In genomic region chr12:85614090-85614489, GRCm38 (mm10) we compare ENCODE assay signal across 23 mouse cellular contexts. TPM values are rescaled to one million over a fixed set of nuclear protein-coding genes. Genes with fewer than 3 reads are reported as not detected.
DNase-seq lines count a peak whose midpoint lies in the region; TF ChIP-seq lines count a peak whose summit lies in the region.
"Had no signal": no experiment of that assay in that cellular context is flagged by ENCODE, and none has a peak within 500 bp of the region (broad histone marks: within the 10 kb centered on the region; RNA-seq: fewer than 3 reads in every experiment).

No protein-coding gene starts in this region.

- H3K27me3 ChIP-seq in hindbrain, embryonic 10.5 days (ENCODE audit: insufficient read depth, poor library complexity, severe bottlenecking), result no peaks in the 10 kb centered on the region
- H3K27me3 ChIP-seq: heart, embryonic 13.5 days; hindbrain, embryonic 12.5 days; kidney, embryonic 15.5 days; liver, embryonic 15.5 days had no signal

- DNase-seq in layer of hippocampus, adult 2 months (ENCODE audit: low spot score in 2 of 2), result no peak
- no peak for DNase-seq in layer of hippocampus, adult 18-20 months (ENCODE audit: low spot score in 2 of 2)
- peak; percentile 38 for DNase-seq in right cerebral cortex, adult 18-20 months
- no peak for DNase-seq in right cerebral cortex, postnatal 25 days
- DNase-seq in urinary bladder, adult 2 months (ENCODE audit: low spot score), result no peak
- DNase-seq in hindbrain, embryonic 10.5 days (ENCODE audit: low spot score), result no peak
- DNase-seq: adrenal gland, postnatal 14 days; B cell, adult 2 months; cerebellum, adult 11 months; cerebellum, adult 9-11 months; gastrocnemius, postnatal 25 days; heart, adult 18-20 months; heart, postnatal 14 days; kidney, postnatal 4 days; liver had no signal

- H3K27ac ChIP-seq in layer of hippocampus, adult 2 months, result 0 out of 2 replicates have a peak overlapping the region, but pooled peaks have one; percentile 9
- peak overlapping the region; percentile 40; the same call in 1 of the 2 replicates for H3K27ac ChIP-seq in cortical plate, adult 2 months (ENCODE audit: insufficient read depth, low read length)
- no peak overlapping the region for H3K27ac ChIP-seq in hindbrain, embryonic 10.5 days
- H3K27ac ChIP-seq: embryonic facial prominence, embryonic 10.5 days; heart, embryonic 13.5 days; hindbrain, embryonic 12.5 days; kidney, embryonic 15.5 days; limb, embryonic 10.5 days; liver, embryonic 15.5 days; stomach, postnatal 0 days had no signal

- no peaks in the 10 kb centered on the region for H3K9me3 ChIP-seq in hindbrain, embryonic 10.5 days
- H3K9me3 ChIP-seq: embryonic facial prominence, embryonic 10.5 days; heart, embryonic 13.5 days; hindbrain, embryonic 12.5 days; kidney, embryonic 15.5 days; limb, embryonic 10.5 days; liver, embryonic 15.5 days had no signal

- H3K36me3 ChIP-seq in hindbrain, embryonic 10.5 days, result peaks cover 12% of the 10 kb centered on the region; the same call in 1 of the 2 replicates
- H3K36me3 ChIP-seq: limb, embryonic 10.5 days had no signal

- H3K4me3 ChIP-seq in layer of hippocampus, adult 2 months, result no peak overlapping the region
- no peak overlapping the region for H3K4me3 ChIP-seq in cortical plate, adult 2 months (ENCODE audit: insufficient read depth, low read length)
- no peak overlapping the region for H3K4me3 ChIP-seq in hindbrain, embryonic 10.5 days
- H3K4me3 ChIP-seq: embryonic facial prominence, embryonic 10.5 days; heart, embryonic 13.5 days; hindbrain, embryonic 12.5 days; kidney, embryonic 15.5 days; limb, embryonic 10.5 days; liver, embryonic 15.5 days had no signal

- WGBS in hindbrain, embryonic 10.5 days, result 60% methylated on average over 4 of the region's 4 CpGs

- no peak for TF ChIP-seq CTCF in layer of hippocampus, adult 2 months (conservative IDR thresholded peaks at IDR 0.05)
- no peak for TF ChIP-seq CTCF in cortical plate, adult 2 months (IDR thresholded peaks at IDR 0.05; ENCODE audit: extremely low read depth, insufficient read depth, low read length)

- peaks cover 31% of the 10 kb centered on the region for H3K4me1 ChIP-seq in cortical plate, adult 2 months (ENCODE audit: control insufficient read depth, insufficient read depth, low read length)
- H3K4me1 ChIP-seq in hindbrain, embryonic 10.5 days (replicated peaks), result peaks cover 8% of the 10 kb centered on the region; the same call in 1 of the 2 replicates
- H3K4me1 ChIP-seq: liver, embryonic 15.5 days had no signal

- no peak for TF ChIP-seq POLR2A in cortical plate, adult 2 months (IDR thresholded peaks at IDR 0.05; ENCODE audit: extremely low read depth, insufficient read depth, low read length)

RNA-seq across cellular contexts. Expression of gene Jdp2, which starts 15.3 kb away (rescaled TPM):
- total RNA-seq in layer of hippocampus, adult 2 months (2021), result 10 to 100 TPM; 48.2 to 49.5 TPM
- total RNA-seq in layer of hippocampus, adult 18-20 months (2021), result 10 to 100 TPM; 44.6 to 55.5 TPM
- 55.9 and 56.0 TPM in 2 replicates for polyA plus RNA-seq in cortical plate, adult 2 months (2012; rRNA removed)
- 20.3 and 27.1 TPM in 2 replicates for polyA plus RNA-seq in urinary bladder, adult 2 months (2012; rRNA removed)
- 0.25 TPM in 1 of 2 replicates, not detected in the other for polyA plus RNA-seq in hindbrain, embryonic 10.5 days (2016; fragmentation: Nextera tagmentation; extraction: Ambion mirVana)
- polyA plus RNA-seq: limb, embryonic 10.5 days had no signal

Comparison
In these comparisons a context has a peak if more than half of its experiments do, and no peak if none do; other contexts are left out.
1. RNA of gene Jdp2, which starts 15.3 kb away (polyA plus RNA-seq): 55.9 to 56.0 TPM in cortical plate, adult 2 months and 20.3 to 27.1 TPM in urinary bladder, adult 2 months; 0.25 TPM in hindbrain, embryonic 10.5 days; every median in the first group is over 10 times any median in the second.